Mouse (Mus musculus) spleen, adult 2 months (tissue): ENCODE measurements around the gene Tbc1d1.

Experiments
- CTCF ChIP-seq: fragments of 200-500 bp; IDR thresholded peaks from 2 replicates; pipeline ENCODE4 v1.5.1; 2011; ENCODE audit warnings: mild to moderate bottlenecking, inconsistent platforms; ENCODE audit not compliant: insufficient read depth, insufficient read length, insufficient replicate concordance; ENCODE audit errors: extremely low read depth
- POLR2A ChIP-seq: fragments of 200-500 bp; IDR thresholded peaks from 2 replicates; pipeline ENCODE4 v1.6.1; 2011; ENCODE audit warnings: low read depth, low read length, inconsistent platforms

- TF ChIP-seq POLR2A (no peak), CTCF (no peak)
Observed at GRCm38 (mm10) chr5:64229336-64229866, 73.3 kb downstream of the Tbc1d1 start.
